Mouse (Mus musculus): ENCODE measurements at regions not wholly inside any gene's neighbourhood (a gene's known extent, or its start where the extent isn't known, plus 50 kb on each side); places are given as distances from the start of the nearest gene placed in this dataset.

- CTCF ChIA-PET: interaction anchor here (0.7 kb wide), 1 partner anchor 1497 kb away, joined by 8 read pairs; no protein-coding TSS in a partner anchor
These were observed 263.1 kb upstream of the 1700056E22Rik start for GRCm38 (mm10) chr1:184297001-184297740.

DNA sequence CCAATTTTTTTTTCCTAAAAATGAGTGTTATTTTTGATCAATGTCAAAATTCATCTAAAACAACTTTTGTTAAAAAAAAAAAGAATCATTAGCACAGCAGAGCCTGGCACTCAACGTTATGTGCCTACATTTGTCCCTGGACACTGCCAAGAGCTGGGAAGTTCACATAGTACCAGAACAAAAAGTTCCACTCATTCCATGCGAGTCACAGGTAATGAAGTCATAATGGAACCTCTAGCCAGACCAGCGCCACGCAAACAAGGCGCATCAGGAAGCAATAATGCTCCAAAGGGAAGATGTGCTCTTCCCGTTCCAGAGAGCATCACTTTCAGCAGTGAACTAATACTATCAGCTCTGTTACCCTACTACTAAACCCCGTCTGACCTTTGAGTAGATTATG, 257.0 kb upstream of the 1700056E22Rik start:
- CTCF ChIA-PET: interaction anchor here (0.7 kb wide), 1 partner anchor 125 kb away, joined by 3 read pairs; no protein-coding TSS in a partner anchor

- CTCF ChIA-PET: no interaction called here
These were observed 255.8 kb upstream of the 1700056E22Rik start for GRCm38 (mm10) chr1:184289733-184290416.

DNA sequence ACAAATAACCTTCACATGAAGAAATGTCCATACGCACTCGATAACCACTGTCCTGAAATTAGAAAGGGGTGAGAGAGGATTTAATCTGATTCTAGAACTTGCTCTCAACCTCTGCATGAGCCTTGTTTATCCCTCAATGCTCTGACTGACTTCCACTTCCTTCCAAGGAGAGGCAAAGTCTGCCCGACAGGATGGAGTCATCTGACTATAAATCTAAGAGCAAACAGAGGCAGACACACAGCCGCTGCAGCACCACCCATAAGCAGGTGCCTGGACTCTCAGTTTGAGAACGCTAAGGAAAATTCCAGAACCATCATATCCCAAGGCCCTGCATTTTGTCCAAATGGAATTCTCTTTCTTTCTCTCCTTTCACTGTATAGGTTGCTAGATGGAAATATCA, 247.7 kb upstream of the 1700056E22Rik start:
- CTCF ChIA-PET: no interaction called here

- CTCF ChIA-PET: no interaction called here
These were observed 245.2 kb upstream of the 1700056E22Rik start for GRCm38 (mm10) chr1:184279263-184279662.

GRCm38 (mm10) chr1:184277001-184277400, 242.9 kb upstream of the 1700056E22Rik start:
- CTCF ChIA-PET: no interaction called here

DNA sequence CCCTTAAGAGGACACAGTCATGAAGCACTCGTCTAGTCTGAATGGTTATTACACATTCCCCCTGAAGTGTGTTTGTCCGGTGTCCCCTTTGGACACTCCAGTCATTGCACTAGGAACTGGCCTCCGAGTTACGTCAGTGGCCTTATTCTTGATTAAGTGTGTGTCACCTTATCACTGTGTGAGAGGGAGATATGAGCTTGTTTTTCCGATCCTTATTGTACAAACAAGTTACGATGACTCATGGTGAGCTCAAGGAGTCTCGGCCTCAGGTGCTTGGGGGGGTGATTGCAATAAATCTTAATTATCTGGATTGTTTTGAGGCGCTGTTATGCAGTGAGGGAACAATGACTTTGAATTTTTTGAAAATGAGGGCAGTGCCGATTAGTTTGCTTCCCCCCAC, 241.8 kb upstream of the 1700056E22Rik start:
- CTCF ChIA-PET: no interaction called here

DNA sequence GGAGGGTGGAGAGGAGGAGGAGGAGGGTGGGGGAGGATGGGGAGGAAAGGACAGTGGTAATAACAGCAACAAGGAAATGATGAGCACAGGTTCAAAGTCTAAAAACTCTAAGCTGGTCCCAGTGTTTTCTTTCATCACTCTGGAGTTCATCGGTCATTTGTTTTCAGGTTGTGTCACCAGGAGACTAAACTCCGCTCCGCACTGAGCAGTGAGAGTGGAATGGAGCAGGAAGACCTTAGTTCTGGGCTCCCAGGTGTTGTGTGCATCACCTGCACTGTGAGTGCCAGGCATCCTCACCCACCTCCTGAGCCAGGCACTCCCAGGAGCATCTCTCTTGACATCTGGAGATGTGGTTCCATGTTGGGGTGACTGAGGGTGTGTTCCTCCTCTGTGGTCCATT, 241.3 kb upstream of the 1700056E22Rik start:
- CTCF ChIA-PET: no interaction called here

GRCm38 (mm10) chr1:184274704-184275103, 240.6 kb upstream of the 1700056E22Rik start:
- CTCF ChIA-PET: no interaction called here

- CTCF ChIA-PET: interaction anchor here (0.7 kb wide), 1 partner anchor 295 kb away, joined by 20 read pairs; no protein-coding TSS in a partner anchor
These were observed 239.6 kb upstream of the 1700056E22Rik start for GRCm38 (mm10) chr1:184273722-184274121.

DNA sequence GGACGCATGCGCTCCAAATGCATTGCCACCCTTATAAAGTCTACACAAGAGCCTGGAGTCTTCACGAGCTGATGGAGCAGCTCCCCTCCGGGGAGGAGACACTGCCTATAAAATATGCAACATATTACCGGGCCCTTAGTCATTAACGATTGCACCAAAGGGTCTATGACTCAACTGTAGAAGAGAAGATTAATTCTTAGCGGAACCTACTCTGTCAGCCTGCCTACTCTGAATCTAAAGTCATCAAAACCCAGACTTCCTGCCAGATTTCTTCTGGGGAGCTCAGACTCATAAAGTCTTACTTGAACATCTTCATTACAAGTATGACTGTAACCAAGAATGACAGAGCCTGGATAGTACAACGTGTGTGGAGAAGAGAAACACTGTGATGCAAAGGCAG, 237.2 kb upstream of the 1700056E22Rik start:
- CTCF ChIA-PET: no interaction called here

DNA sequence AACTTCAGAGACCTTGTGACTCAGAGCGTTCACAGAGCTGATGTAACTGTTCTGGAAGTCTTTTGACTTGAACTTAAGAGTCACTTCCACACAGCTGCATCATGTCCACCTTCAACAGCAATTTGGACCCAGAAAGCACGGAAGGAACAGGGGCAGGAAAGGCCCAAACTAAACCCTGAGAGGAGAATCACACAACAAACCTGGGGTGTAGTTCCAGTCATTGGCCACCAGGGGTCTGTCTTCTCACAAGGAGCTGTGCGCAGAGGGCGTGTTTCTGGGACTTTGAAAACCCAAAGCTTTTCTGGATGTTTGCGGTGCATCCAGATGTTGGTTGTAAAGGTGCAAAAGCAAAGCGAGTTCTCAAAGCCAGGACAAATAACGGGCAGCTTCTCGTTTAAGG, 231.9 kb upstream of the 1700056E22Rik start:
- CTCF ChIA-PET: interaction anchor here (0.6 to 0.7 kb wide), 2 partner anchors 8 to 173 kb away, joined by 4 to 13 read pairs; no protein-coding TSS in a partner anchor

- CTCF ChIA-PET: no interaction called here
These were observed 228.9 kb upstream of the 1700056E22Rik start for GRCm38 (mm10) chr1:184262975-184263374.

- CTCF ChIA-PET: no interaction called here
These were observed 227.3 kb upstream of the 1700056E22Rik start for GRCm38 (mm10) chr1:184261385-184261727.

DNA sequence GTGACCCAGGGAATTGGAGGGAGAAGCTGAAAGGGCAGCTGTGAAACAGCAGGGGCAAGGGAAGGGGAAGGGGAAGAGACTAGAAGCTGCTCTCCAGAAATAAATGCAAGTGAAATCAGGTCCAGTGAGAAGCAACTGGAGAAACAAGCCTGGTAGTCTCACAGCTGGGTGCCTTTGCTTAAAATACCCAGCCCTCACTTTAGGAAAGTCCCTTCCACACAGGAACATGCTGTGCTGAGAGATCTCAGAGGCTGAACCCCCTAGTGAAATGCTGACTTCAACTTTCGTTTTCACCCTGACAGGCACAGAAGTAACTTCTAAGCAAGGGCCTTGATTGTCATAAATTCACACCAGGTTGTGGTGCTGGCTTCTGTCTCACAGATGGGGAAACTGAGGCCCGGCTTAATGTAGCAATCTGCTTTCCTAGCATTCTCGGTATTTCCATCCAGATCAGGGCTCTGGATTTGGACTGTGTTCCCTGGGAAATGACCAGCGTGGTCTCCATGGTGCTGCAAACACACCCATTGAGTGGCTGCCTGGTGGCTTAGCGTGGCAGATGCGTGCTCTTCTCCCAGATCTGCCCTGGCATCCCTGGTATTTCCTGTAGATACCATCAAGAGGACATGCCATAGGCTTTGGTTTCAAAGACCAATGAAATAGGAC, 226.8 kb upstream of the 1700056E22Rik start:
- CTCF ChIA-PET: interaction anchor here (0.6 kb wide), 1 partner anchor 82 kb away, joined by 3 read pairs; no protein-coding TSS in a partner anchor

DNA sequence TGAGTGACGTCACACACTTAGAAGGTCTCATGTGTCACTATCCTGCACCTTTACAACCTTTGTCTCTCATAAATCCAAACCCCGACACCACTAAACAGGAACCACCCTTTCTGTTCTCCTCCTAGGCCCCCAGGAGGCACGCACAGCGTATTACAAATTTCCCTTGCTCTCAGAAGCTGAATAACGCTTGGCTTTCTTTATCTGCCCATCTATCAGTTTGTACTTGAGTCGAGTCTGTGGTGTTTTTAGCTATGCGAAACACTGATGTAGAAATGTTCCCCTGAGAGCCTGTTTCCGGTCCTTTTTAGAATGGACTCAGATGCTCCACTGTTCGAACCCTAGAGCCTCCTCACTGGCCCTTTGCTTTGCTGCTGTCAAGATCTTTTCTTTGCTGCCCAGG, 225.8 kb upstream of the 1700056E22Rik start:
- CTCF ChIA-PET: no interaction called here

DNA sequence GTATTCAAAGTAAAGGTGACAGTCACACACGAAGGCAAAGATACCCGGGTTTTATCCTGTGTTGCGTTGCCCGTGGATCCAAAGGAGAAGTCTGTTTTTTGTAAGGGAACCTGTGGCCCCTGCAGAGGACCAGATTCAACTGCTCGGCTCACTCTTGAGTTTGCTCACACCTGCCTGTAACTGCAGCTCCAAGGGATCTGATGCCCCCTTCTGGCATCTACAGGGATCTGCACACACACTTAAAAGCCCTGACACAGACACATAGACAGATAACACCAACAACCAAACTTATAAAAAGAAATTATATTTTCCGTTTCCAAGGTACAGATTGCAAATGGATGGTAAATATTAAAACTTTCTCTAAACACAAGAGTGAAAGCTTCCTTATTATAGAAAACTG, 223.3 kb upstream of the 1700056E22Rik start:
- CTCF ChIA-PET: interaction anchor here (0.7 kb wide), 1 partner anchor 9 kb away, joined by 4 read pairs; no protein-coding TSS in a partner anchor

DNA sequence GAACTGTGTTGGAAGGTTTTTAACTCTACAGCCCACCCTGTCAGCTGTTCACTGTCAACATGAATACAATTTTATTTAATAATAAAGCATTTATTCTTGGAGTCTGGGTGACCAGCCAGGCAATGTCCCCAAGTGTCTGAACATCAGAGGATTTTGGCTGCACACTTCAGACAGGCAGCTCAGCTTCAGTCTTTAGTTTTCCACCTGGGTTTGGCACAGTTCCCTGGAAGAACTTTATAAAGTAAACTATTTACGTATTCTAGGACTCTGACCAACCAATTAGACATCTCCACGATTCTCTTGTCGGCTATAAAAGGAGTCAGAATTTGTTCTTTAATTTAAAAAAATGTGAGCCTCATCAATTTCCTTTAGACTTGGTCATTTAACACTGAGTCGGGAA, 220.8 kb upstream of the 1700056E22Rik start:
- CTCF ChIA-PET: interaction anchor here (0.7 kb wide), 1 partner anchor 482 kb away, joined by 7 read pairs; no protein-coding TSS in a partner anchor

DNA sequence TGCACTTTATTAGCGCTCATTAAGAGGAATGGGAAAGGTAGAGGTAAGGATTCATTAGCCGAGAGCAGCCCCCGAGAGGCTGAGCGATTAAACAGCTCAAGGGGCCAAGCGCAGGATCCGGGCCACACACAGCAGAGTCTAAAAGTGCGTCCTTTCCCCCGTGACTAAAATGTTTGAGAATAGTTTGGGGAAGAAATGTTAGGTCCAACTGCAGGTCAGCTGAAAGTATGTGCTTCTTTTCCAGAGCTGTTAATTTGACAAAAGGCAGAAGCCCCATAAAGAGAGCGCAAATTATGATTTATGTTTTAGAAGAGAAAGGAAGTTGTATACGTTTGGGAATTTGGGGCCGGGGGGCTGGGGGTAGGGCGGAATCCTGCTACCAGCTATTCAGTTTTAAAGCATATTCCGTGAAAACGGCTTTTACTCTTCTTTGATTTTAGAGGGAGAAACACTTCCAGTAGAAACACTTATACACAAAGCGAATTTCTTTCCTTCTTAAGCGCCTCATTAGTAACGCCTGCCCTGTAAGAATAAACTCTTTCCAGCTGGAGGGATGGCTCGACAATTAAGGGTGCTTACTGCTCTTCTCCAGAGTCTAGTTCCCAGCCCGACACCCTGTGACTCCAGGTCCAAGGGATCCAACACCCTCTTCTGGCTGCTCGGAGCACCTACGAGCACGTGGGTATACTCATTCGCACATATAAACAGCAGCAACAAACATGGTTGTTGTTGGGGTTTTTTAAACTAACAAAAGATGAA, 210.8 kb upstream of the 1700056E22Rik start:
- CTCF ChIA-PET: no interaction called here

DNA sequence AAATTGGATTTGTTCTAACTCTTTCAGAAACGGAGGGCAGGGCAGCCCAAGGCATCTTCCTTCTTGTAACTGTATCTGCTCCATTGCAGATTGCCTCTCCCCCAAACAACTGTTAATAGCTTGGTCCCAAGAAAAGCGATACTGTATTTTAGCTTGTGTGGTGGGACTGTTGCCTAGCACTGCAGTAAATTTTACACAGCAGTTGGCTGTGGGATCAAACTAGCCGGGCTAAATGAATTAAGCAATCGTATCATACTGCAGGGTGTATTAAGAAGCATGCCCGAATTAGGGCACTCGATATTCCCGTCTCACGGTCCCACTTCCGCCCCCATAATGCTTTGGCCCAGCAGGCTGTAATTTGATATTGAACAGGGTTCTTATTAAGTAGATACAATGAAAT, 210.2 kb upstream of the 1700056E22Rik start:
- CTCF ChIA-PET: no interaction called here

- CTCF ChIA-PET: no interaction called here
These were observed 207.7 kb upstream of the 1700056E22Rik start for GRCm38 (mm10) chr1:184241846-184242245.

Data from spleen, embryonic (tissue).